Mouse (Mus musculus) lung, postnatal 36 days (tissue): Measurements from ENCODE around the gene Slc44a5.
A peak's percentile ranks its signal among the peaks of the same experiment; 100 is the strongest.

Experiments
- DNase-seq: peaks from one replicate; pipeline ENCODE4 v3.0.0; 2022; ENCODE audit warnings: mixed read lengths

Gene Slc44a5

DNA sequence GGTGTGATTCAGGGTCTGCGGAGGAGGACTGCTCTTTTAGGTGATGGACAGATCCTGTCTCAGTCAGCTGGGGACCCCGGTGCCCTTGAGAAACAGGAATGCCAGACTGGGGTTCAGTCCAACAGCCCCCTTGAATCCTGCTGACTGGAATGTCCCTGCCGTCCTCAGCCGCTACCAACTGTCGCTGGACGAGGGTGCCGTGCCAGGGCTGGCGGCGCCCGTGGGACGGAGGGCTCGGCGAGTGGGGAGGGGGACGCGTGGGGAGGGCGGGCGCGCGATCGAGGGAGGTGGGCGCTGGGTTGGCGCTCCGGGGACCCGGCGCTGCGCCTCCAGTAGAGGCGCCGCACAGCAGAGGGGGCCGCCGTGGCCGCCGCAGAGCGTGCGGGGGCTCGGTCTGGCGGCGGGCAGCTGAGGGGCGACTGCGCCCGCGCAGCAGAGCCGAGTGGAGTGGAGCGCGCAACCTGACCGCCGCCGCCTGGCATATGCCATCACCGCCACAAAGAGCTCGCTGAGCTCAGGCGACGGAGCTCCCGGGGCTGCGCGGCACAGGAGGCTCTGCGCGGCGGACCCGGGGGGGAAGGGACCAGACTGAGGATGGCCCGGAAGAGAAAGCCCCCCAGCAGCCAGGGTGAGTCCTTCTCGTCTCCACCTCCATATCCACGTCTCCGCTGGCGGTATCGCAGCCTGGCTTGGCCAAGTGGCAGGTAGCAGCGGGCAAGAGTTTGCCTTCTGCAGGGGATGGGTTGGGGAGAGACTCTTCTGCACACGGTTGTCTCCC, at the start of gene Slc44a5:
Gene Slc44a5, plus strand, starts transcription at position 266 of the 778 bp plus-strand sequence.
- DNase-seq, result no peak

DNA sequence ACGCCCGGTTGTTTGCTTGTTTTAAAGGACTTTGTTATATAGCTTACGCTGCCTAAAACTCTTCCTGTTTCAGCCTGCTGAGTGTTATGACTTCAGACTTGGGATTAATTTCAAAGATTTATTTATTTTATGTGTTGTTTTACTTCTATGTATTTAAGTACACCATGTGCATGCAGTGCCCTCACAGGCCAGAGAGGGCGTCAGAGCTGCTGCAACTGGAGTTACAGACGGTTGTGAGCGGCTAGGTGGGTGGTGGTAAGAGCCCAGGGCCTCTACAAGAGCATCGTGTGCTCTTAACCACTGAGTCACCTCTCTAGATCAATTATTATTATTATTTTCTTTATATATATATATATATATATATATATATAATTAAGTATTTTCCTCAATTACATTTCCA, 46.9 kb upstream of the Slc44a5 start:
- DNase-seq, result no peak

GRCm38 (mm10) chr3:153929526-153929925, 43.7 kb upstream of the Slc44a5 start:
- DNase-seq, result no peak

DNA sequence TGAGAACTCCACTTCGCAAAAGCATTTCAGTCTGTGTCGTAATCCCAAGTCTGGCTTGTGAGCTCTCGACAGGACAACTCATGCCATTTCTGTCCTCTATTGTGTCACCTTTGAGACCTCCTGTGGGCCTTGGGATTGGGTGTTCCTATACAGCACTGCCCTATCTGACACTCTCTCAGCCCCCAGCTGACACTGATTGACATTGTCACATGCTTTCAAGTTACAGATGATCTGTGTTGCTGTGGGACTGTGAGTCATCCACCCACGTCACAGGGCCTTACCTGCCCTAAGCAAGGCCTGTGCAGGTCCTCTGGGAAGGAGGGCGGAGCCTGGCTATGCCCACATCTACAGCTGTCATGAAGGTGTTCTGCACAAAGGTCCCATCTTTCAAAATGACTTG, 40.8 kb upstream of the Slc44a5 start:
- DNase-seq, result no peak

GRCm38 (mm10) chr3:153935878-153936277, 37.4 kb upstream of the Slc44a5 start:
- no peak for DNase-seq

GRCm38 (mm10) chr3:153937116-153937810, 36.0 kb upstream of the Slc44a5 start:
- DNase-seq, result no peak

- DNase-seq, result no peak
These were observed 33.2 kb upstream of the Slc44a5 start for GRCm38 (mm10) chr3:153940021-153940420.

DNA sequence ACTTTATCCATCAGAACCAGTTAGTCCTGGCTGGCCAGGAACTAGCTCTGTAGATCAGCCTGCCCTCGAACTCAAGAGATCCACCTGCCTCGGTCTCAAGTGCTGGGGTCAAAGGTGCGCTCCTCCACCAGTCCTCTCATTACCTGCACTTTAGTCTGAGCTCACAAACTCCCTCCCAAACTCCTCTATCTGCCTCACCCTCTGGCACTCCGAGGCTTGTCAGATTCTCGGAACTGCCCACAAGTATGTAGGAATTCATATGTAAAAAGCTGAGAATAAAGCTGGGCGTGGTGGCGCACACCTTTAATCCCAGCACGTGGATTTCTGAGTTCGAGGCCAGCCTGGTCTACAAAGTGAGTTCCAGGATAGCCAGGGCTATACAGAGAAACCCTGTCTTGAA, 32.8 kb upstream of the Slc44a5 start:
- DNase-seq, result no peak

- no peak for DNase-seq
These were observed 31.6 kb upstream of the Slc44a5 start for GRCm38 (mm10) chr3:153941613-153942012.

- peak; percentile 15 for DNase-seq
These were observed 30.1 kb upstream of the Slc44a5 start for GRCm38 (mm10) chr3:153943003-153943640.

- no peak for DNase-seq
These were observed 29.3 kb upstream of the Slc44a5 start for GRCm38 (mm10) chr3:153943901-153944334.

- DNase-seq, result peak; percentile 99
These were observed 28.8 kb upstream of the Slc44a5 start, which contains the start of gene Acadm for GRCm38 (mm10) chr3:153944335-153944990. TSS of gene Acadm (minus strand) at chr3:153944632.

DNA sequence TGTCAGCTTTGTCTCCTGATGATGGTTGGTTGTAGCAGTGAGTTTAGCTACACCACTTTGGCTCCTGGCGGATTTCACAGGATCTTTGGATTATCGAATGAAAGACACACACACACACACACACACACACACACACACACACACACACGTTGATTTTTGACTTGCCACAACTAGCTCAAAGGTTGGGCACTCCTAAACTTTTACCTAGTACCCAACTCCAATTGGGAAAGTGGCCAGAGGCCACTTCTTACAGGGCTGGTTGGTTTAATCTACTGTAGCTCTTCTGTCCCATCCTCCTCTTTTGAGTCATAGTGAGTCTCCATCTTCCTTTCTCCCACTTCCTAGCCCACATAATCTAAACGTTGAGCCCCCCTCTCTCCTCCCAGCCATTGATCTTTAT, 26.0 kb upstream of the Slc44a5 start:
- DNase-seq, result no peak

DNA sequence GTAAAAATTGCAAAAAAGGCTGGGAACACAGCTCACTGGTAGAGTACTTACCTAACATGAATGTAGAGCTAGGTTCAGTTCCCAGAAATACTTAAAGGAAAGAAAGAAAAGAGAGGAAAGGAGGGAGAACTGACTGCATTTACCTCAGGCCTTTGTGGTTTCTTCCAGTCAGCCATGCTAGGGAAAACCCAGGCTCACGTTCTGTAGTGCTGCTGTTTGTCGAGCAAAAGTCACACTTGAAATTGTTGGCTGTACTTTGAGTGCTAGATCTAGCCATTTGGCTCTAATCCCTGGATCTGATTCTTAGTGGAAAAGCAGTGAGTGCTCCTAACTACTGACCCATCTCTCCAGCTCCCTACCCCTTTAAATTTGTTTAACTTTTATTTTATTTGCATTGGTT, 25.1 kb upstream of the Slc44a5 start:
- peak; percentile 37 for DNase-seq

- no peak for DNase-seq
These were observed 15.3 kb upstream of the Slc44a5 start for GRCm38 (mm10) chr3:153957916-153958315.

GRCm38 (mm10) chr3:153959035-153959730, 14.1 kb upstream of the Slc44a5 start:
- DNase-seq, result peak; percentile 72

- DNase-seq, result no peak
These were observed 13.5 kb upstream of the Slc44a5 start for GRCm38 (mm10) chr3:153959731-153960207.

- no peak for DNase-seq
These were observed 12.4 kb upstream of the Slc44a5 start for GRCm38 (mm10) chr3:153960884-153961283.

GRCm38 (mm10) chr3:153961632-153962389, 11.4 kb upstream of the Slc44a5 start:
- DNase-seq, result peak; percentile 13

DNA sequence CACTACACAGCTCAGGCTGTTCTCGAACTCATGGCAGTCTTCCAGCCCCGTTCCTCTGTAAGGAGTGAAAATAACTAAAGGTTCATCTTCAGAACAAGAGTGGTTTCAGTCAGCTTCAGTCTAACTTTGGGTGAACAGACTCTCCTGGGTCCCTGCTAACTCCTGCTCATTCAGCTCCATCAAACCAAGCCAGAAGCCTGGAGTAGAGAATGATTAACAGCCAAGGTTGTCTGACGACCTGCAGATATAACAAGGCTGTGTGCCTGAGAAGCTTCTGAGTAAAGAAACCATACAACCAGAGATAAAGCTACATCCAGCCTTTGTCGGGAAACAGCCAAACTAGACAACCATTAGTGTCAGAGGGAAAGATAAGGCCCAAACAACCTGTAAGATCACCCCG, 5.8 kb upstream of the Slc44a5 start:
- DNase-seq, result no peak

DNA sequence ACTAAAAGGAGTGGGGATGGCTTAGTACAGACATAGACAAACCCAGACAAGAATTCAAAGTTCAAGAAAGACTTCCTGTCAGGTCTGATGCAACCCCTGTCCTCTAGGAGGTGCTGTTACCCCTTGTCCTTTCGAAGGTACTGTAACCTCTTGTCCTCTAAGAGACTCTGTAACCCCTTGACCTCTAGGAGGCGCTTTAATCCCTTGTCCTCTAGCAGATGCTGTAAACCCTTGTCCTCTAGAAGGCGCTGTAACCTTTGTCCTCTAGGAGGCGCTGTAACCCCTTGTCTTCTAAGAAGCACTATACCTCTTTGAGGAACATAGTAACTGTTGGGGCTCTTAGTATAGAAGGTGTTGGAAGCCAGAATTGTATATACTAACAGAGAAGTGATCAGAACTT, 4.7 kb upstream of the Slc44a5 start:
- peak; percentile 60 for DNase-seq

DNA sequence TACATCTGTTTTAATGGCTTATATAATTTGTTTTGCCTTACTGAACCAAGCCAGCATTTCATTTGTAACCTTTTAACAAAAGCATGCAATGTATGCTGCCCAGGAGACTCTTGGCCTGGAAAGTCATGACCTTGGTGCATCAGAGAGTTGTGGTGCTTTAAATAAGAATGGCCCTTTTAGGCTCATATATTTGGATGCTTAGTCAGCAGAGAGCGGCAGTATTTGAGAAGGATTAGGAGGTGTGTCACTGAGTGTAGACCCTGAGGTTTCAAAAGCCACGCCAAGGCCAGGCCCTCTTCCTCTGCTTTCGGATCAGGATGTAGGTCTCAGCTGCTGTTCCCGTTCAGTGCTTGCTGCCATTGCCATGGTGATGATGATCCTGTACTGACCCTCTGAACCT, 3.8 kb upstream of the Slc44a5 start:
- DNase-seq, result no peak
